Mouse (Mus musculus): ENCODE measurements around the gene Cdr2l.
A peak's percentile ranks its signal among the peaks of the same experiment; 100 is the strongest.

The Cdr2l gene

DNA sequence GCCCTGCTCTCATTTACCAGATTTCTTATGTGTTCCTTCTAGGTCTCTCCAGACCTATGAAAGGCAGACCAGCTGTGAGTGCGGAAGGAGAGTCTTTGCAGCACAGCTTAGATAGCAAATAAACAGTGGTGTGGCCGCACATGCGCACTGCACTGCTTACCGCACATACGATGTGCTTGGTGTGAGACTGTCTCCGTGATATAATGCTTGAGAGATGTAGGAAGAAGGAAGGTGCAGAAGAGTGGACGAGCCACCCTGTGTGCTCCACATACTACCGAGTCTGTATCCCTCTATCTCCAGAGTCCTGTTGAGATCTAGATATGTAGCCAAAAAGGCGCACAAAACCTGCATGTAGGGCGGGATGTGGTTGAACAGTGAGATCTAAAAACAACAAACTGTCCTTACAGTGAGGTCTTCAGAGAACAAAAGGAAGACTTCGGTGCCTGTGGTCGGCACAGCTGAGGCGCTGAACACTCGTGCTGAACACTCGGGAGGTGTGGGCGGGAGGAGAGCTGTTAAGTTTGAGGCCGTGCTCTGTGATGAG is 25.2 kb downstream of the Cdr2l start:
- DNase-seq (ENCODE audit: low spot score in 2 of 2), result peak; percentile 32 to 37

DNA sequence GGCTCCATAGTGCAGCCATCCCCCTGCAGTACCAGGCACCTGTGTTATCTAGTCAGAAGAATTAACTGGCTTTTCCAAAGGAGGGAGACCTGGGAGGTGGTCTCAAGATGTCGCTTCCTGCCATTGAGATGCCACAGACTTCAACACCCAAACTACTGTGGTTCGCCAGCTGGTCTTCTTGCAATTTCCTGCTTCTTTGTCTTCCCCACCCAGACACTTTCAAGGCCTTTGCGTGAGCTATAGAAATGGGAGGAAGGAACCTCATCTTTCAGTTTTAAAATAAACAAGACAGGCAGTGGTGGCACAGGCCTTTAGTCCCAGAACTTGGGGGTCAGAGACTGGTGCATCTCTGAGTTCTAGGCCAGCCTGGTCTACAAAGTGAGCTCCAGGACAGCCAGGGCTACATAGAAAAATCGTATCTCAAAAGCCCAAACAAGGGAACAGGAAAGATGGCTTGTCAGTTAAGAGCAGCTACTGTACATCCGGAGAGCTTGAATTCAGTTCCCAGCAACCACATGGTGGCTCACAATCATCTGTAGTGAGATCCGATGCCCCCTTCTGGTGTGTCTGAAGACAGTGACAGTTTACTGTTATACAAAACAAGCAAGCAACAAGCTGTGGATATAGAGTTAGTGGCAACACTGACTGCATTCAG is 26.7 kb downstream of the Cdr2l start:
- peak; percentile 24 to 38 for DNase-seq (ENCODE audit: low spot score in 2 of 2)

GRCm38 (mm10) chr11:115409556-115409955 is 27.8 kb downstream of the Cdr2l start:
- DNase-seq (ENCODE audit: low spot score in 2 of 2), result no peak

GRCm38 (mm10) chr11:115419531-115420237 is 38.0 kb downstream of the Cdr2l start, which contains the start of the genes Atp5h and Kctd2:
Atp5h (minus strand) TSS chr11:115419962.
Kctd2 (plus strand) TSS chr11:115420128.
- DNase-seq (ENCODE audit: low spot score in 2 of 2), result peak; percentile 94 to 95

DNA sequence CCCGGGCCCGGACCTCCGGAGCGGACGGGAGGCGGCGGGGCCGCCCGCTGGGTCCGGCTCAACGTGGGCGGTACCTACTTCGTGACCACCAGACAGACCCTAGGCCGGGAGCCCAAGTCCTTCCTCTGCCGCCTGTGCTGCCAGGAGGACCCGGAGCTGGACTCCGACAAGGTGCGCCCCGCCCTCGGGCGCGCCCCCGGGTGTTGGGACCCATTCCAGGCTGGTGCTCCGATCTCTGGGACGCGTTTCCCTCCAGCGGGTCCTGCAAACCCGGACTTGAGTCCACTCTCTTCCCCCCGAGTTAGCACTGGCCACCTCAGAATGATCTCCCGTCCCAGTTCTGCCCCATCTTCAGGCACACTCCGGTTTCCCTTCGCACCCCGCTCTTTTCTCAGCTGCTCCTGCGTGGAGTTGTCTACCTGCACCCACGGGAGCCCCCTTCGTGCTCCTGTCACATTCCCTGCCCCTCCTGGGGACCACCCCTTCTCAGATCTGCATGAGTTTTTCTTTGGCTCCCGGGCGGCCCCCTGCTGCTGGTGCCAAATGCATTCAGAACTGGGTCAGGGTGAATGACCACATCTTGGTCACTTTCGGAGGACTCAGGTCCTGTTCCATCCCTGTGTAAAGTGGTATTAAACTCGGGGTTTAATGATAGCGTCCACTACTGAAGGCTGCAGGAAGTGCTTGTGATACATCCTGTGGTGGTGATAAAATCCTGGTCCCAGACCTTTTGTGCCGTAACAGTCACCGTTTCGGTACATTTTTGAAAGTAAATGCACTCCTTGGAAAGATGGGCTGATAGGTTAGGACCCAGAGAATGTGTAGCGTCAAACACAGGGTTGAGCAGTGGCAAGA is 38.8 kb downstream of the Cdr2l start:
- peak; percentile 37 to 47 for DNase-seq (ENCODE audit: low spot score in 2 of 2)

DNA sequence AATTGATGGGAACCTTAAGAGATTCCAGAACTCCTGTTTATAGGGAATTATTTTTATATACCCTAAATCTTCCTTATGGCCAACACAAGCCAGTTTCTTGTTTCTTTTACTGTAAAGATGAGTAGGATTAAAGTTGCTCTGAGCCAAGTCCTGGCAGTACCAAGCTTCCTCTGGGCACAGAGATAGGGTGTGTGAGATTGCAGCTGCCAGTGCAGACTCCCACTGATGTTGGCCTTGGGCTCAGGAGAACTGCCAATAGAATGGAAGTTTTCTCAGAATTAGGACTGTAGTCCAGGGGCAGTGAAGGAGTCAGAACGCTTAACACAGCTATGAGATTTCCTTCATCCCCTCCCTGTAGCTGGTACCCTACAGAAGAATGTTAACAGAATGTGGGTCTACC is 39.6 kb downstream of the Cdr2l start:
- no peak for DNase-seq (ENCODE audit: low spot score in 2 of 2)

DNA sequence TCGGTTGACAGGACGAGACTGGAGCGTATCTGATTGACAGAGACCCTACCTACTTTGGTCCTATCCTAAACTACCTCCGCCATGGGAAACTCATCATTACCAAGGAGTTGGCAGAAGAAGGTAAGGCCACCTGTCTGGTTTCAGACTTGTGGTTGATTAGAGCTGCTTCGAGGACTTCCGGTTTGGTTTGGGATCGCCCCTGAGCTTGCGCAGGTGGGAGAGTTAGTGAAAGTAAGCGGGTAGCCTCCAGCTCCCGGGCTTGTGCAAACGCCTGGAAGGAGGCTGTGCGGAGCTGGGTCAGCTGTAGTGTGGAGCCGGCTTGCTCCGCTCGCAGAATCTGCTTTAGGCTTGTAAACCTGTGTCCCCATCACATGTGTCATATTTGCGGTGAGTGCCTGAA is 40.3 kb downstream of the Cdr2l start:
- no peak for DNase-seq (ENCODE audit: low spot score in 2 of 2)

DNA sequence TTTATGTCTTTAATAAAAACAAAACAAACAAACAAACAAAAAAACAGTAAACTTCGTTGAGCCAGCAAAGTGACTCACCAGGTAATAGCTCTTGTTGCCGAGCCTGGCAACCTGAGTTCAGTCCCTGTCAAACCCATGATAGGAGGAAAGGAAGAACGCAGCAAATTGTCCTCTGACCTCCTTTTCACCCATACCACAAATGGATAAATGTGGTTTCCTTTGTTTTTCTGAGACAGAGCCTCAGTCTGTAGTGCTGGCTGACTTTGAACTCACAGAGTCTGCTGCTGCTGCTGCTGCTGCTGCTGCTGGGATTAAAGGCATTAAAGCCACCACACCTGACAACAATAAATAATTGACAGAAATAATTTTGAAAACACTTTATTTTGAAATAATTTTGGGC is 41.4 kb downstream of the Cdr2l start:
- no peak for DNase-seq (ENCODE audit: low spot score in 2 of 2)

GRCm38 (mm10) chr11:115424666-115425065 is 43.0 kb downstream of the Cdr2l start:
- no peak for DNase-seq (ENCODE audit: low spot score in 2 of 2)

GRCm38 (mm10) chr11:115425671-115426070 is 44.0 kb downstream of the Cdr2l start:
- DNase-seq (ENCODE audit: low spot score in 2 of 2), result no peak

DNA sequence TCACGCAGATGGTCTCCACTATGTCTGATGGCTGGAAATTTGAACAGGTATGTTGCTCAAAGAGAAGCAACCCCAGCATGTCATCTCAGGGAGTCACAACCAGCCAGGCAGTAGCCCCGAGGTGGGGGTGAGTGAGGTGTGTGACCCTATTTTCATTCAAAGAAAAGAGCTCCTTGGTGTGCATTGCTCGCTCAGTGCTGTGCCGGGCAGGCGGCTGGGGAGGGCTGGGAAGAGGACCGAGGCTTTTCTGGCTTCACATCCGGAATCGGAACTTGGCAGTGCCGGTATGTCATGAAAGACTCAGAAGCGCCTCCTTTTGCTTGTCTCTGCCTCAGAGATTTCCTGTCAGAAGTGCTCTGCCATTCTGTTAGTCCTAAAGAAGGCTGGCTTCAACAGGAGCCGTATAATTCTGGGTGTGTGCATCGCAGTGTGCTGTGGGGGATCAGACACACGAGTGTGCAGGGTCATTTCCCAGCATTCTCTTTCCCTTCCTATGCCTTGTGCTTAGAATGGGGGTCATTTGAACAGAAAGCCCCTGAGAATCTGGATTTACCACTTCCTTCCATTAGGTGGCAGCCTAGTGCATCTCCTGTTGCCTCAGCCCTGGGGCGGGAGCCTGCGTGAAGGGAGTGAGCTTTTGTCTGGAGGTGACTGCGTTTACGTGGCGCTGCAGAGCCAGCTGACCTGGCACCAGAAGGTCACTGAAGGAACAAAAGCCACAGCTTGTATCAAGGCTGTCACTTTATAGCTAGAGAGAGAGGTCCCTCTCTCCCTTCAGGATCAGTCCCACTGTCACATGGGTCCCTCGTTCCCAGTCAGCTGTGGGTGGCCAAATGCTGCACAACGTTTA is 46.0 kb downstream of the Cdr2l start:
- peak; percentile 36 to 51 for DNase-seq (ENCODE audit: low spot score in 2 of 2)

GRCm38 (mm10) chr11:115429307-115429706 is 47.6 kb downstream of the Cdr2l start:
- DNase-seq (ENCODE audit: low spot score in 2 of 2), result no peak

GRCm38 (mm10) chr11:115430561-115430960 is 48.8 kb downstream of the Cdr2l start:
- no peak for DNase-seq (ENCODE audit: low spot score in 2 of 2)

DNA sequence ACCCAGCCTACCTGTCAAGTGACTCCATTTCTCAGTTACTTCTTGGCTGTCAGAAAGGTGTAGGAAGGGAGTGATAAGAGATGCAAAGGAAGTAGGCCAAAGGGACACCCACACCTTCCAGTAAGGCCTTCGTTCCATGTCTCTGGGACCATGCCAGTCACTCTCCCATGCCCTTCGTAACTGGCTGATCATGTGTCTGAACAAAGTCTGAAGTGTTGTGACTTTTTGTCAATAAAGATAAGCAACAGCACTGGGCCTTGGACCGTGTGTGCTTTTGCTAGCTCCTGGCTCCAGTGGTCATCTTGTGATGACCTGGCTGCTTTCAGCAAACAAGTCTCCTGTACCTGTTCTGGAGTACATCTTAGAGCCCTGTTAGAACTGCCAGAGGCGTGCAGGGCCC is 51.1 kb downstream of the Cdr2l start:
- DNase-seq (ENCODE audit: low spot score in 2 of 2), result no peak

DNA sequence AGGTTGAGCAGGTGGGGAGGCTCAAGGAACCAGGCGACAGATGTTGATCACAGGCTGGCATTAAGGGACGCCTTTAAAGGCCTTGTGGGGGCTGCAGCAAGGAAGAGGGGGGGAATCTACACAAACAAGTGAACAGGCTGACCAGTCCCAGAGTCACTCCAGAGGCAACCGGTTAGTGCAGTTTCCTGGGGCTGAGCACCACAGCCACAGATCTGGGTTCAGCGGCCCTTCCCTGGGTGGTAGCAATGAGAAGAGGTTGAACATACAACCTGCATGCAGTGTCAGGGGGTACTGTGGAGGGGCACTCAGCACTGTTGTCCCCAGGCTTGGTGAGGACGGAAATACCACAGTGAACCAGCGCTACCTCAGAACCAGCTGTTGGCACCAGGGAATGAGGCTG is 51.6 kb downstream of the Cdr2l start:
- DNase-seq (ENCODE audit: low spot score in 2 of 2), result no peak

DNA sequence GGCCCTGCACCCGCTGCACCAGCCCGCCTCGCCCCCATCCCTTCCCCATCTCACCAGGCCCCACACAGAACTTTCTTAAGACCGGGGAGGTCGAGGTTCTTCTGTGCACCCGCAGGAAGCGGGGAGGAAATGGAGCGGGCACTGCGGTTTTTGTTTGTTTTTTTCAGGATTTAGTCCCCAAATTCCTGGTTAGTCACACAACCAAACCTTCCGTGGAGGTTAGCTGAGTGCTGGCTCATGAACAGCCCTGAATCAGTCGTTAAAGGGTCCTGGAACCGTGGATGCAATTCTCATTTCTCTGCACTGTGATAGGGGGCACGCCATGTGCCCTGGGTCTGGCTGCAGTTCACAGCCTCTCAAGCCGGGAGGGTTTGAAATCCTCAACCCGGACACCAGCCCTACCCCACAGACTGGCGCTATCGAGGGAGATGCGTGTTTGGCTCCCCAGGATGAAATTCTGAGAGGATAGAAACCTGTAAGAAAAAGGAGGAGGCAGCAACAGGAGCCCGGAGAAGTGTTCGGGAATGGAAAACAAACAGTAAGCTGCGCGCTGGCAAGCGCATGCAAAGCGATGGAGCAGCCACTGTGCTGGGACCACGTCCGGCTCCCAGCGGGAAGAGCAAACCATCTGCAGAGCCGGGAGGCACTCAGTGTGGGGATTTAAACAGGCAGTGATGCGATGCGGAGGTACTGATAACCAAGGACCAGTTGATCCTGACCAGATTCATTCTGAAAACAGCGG is 54.1 kb downstream of the Cdr2l start:
- no peak for DNase-seq (ENCODE audit: low spot score in 2 of 2)

GRCm38 (mm10) chr11:115437571-115438122 is 55.9 kb downstream of the Cdr2l start:
- DNase-seq (ENCODE audit: low spot score in 2 of 2), result no peak

GRCm38 (mm10) chr11:115439326-115439725 is 57.6 kb downstream of the Cdr2l start:
- no peak for DNase-seq (ENCODE audit: low spot score in 2 of 2)

GRCm38 (mm10) chr11:115439906-115440595 is 58.3 kb downstream of the Cdr2l start, which contains the start of gene Trim80:
Trim80 (plus strand) TSS chr11:115440545.
- DNase-seq (ENCODE audit: low spot score in 2 of 2), result no peak

Measured in spleen, postnatal 36 days (tissue).